Mouse (Mus musculus) MEL (cell line): ENCODE results near the gene Fam131c.

Experiments used
- CTCF ChIP-seq, 3 experiments: IDR thresholded peaks in 2 of 3; conservative IDR thresholded peaks in 1 of 3; 2 replicates each; pipeline ENCODE4 v1.5.1; 2011 to 2012; ENCODE audit warnings: low read length in 3 of 3, low read depth in 2 of 3, mild to moderate bottlenecking in 2 of 3, improper control_type of control experiment in 1 of 3, inconsistent platforms in 1 of 3, mixed read lengths in 1 of 3, moderate library complexity in 1 of 3; ENCODE audit not compliant: control insufficient read depth in 1 of 3, insufficient read depth in 1 of 3, poor library complexity in 1 of 3, severe bottlenecking in 1 of 3
- ELF1 ChIP-seq: IDR thresholded peaks from 2 replicates; pipeline ENCODE4 v1.6.1; 2014; ENCODE audit warnings: low read depth, mild to moderate bottlenecking, inconsistent platforms, low read length, improper control_type of control experiment, moderate library complexity
- EP300 ChIP-seq, 2 experiments: IDR thresholded peaks; 2 replicates each; pipeline ENCODE4 v1.6.1; 2011; ENCODE audit warnings: improper control_type of control experiment in 2 of 2, low read length in 2 of 2, low read depth in 1 of 2, mild to moderate bottlenecking in 1 of 2
- MAX ChIP-seq: IDR thresholded peaks from 2 replicates; pipeline ENCODE4 v1.6.1; 2011; ENCODE audit warnings: low read length, improper control_type of control experiment
- NELFE ChIP-seq: IDR thresholded peaks from 2 replicates; pipeline ENCODE4 v1.6.1; 2011; ENCODE audit warnings: low read depth, low read length, improper control_type of control experiment
- POLR2A ChIP-seq, 2 experiments: IDR thresholded peaks; 2 replicates each; pipeline ENCODE4 v1.6.1; 2011 to 2012; ENCODE audit warnings: low read length in 2 of 2, mild to moderate bottlenecking in 2 of 2, control low read depth in 1 of 2, improper control_type of control experiment in 1 of 2, low read depth in 1 of 2, moderate library complexity in 1 of 2; ENCODE audit not compliant: control insufficient read depth in 1 of 2, insufficient read depth in 1 of 2, poor library complexity in 1 of 2
- ZNF384 ChIP-seq: IDR thresholded peaks from 2 replicates; pipeline ENCODE4 v1.6.1; 2012; ENCODE audit warnings: low read depth, mild to moderate bottlenecking, inconsistent platforms, low read length, improper control_type of control experiment

GRCm38 (mm10) chr4:141352986-141353385 is 15.0 kb upstream of the Fam131c start:
- TF ChIP-seq ZNF384 (no peak), ELF1 (no peak), POLR2A (IDR thresholded peaks at IDR 0.05; ENCODE audit: control insufficient read depth in 1 of 2, insufficient read depth in 1 of 2, low read depth in 1 of 2, low read length in 2 of 2, poor library complexity in 1 of 2) (no peak), CTCF (IDR thresholded peaks at IDR 0.05 in 2 of 3, conservative IDR thresholded peaks at IDR 0.05 in 1 of 3; ENCODE audit: control insufficient read depth in 1 of 3, insufficient read depth in 1 of 3, low read depth in 2 of 3, low read length in 3 of 3, poor library complexity in 1 of 3, severe bottlenecking in 1 of 3) (no peak), MAX (no peak), EP300 (IDR thresholded peaks at IDR 0.05; ENCODE audit: low read depth in 1 of 2, low read length in 2 of 2) (no peak), NELFE (no peak)
